8 mouse cellular contexts compared by ENCODE assay signal in the genomic region with DNA sequence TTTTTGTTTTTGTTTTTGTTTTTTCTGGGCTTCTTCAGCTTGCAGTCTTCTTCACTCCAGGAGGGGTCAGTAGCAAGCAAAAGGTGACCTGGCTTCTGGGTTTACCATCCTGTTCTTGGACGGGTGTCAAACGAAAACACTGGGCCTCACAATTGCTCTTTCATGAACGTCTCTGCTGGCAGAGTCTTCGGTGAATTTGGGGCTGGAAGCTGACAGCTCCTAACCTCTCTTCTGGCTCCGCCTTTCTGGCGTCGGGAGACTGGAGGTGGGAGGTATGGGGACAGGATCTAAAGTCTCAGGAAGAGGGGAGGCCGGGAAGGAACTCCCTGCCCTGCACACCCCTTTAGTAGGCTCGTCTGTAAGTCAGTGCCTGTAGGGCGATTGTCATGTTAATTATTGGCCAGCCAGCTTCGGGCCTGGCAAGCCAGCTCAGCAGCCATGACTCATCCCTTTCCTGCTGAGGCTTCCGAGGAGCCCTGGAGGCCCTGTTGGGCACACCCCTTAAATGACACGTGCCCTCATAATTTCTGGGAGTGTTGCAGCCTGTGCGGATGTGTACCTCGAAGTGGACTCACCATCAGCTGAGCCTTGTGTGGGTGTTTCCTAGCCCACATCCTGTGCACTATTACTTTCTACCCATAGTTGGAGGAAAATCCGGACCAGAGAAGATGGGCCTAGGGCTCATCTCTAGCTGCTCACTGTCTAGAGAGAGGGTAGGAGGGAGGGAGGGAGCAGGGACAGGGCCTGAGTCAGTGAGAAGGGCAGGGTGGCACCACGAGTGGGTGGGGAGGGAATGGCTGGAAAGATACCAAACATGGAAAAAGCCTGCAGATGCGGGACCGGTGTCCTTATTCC.
DNase-seq lines count a peak whose midpoint lies in the region; ATAC-seq and TF ChIP-seq lines count a peak whose summit lies in the region.

No protein-coding gene starts in this region.

- no peaks in the 10 kb centered on the region for H3K27me3 ChIP-seq in hindbrain, embryonic 15.5 days
- no peaks in the 10 kb centered on the region for H3K27me3 ChIP-seq in stomach, embryonic 15.5 days (replicated peaks)

- H3K4me3 ChIP-seq in gastrocnemius, adult 2 months, result peak overlapping the region; percentile 65
- no peak overlapping the region for H3K4me3 ChIP-seq in hindbrain, embryonic 15.5 days
- H3K4me3 ChIP-seq in stomach, embryonic 15.5 days (replicated peaks), result no peak overlapping the region

- H3K9ac ChIP-seq in hindbrain, embryonic 15.5 days, result no peak overlapping the region
- no peak overlapping the region for H3K9ac ChIP-seq in stomach, embryonic 15.5 days

- peak overlapping the region; percentile 81 for H3K27ac ChIP-seq in gastrocnemius, adult 2 months
- H3K27ac ChIP-seq in hindbrain, embryonic 15.5 days (replicated peaks), result peak overlapping the region; percentile 16; the same call in 1 of the 2 replicates
- H3K27ac ChIP-seq in stomach, embryonic 15.5 days, result peak overlapping the region; percentile 71

- peak; percentile 33 for DNase-seq in thymus, postnatal 0 days (ENCODE audit: low spot score)
- no peak for DNase-seq in thymus, postnatal 36 days
- DNase-seq in cerebellum, postnatal 10 days, result peak; percentile 73 to 76
- peak; percentile 77 for DNase-seq in gastrocnemius, adult 2 months
- peak; percentile 21 to 39 for DNase-seq in left cerebral cortex, postnatal 25 days (ENCODE audit: low spot score in 2 of 2)

- no peaks in the 10 kb centered on the region for H3K9me3 ChIP-seq in hindbrain, embryonic 15.5 days
- no peaks in the 10 kb centered on the region for H3K9me3 ChIP-seq in stomach, embryonic 15.5 days

- 13% methylated on average over 19 of the region's 19 CpGs for WGBS in hindbrain, embryonic 15.5 days
- 19% methylated on average over 19 of the region's 19 CpGs for WGBS in stomach, embryonic 15.5 days

- TF ChIP-seq CTCF in gastrocnemius, adult 2 months (IDR thresholded peaks at IDR 0.05), result peak; percentile 60

- no peaks in the 10 kb centered on the region for H3K36me3 ChIP-seq in hindbrain, embryonic 15.5 days
- H3K36me3 ChIP-seq in stomach, embryonic 15.5 days, result no peaks in the 10 kb centered on the region

- 0 out of 2 replicates have a peak, but pooled peaks cover 3% of the 10 kb centered on the region for H3K4me1 ChIP-seq in hindbrain, embryonic 15.5 days (replicated peaks)
- peaks cover 9% of the 10 kb centered on the region; the same call in 1 of the 2 replicates for H3K4me1 ChIP-seq in stomach, embryonic 15.5 days

- peak overlapping the region; percentile 29; the same call in 1 of the 2 replicates for H3K4me2 ChIP-seq in hindbrain, embryonic 15.5 days
- H3K4me2 ChIP-seq in stomach, embryonic 15.5 days, result peak overlapping the region; percentile 46

- intact Hi-C loops in gastrocnemius, adult 2 months (cut with DNase I), result loop anchor here (5.0 kb wide), 2 partner anchors 65 to 160 kb away; partner anchors contain the start of gene Sertad2
- intact Hi-C loops in left cerebral cortex, postnatal 25 days (cut with DNase I), result no loop called here

- peak; percentile 88 for ATAC-seq in hindbrain, embryonic 15.5 days (ENCODE audit: low FRiP score, low read depth)
- ATAC-seq in megakaryocyte progenitor cell, adult 5-6 weeks (replicated peaks; ENCODE audit: poor library complexity), result peak; percentile 92
- ATAC-seq in stomach, embryonic 15.5 days (ENCODE audit: insufficient read depth, low FRiP score, low read depth), result peak; percentile 87

Comparison
In these comparisons a context has a peak if more than half of its experiments do, and no peak if none do; other contexts are left out.
1. DNase-seq: peak in thymus, postnatal 0 days (single experiment), cerebellum, postnatal 10 days (2 of 2), gastrocnemius, adult 2 months (single experiment) and left cerebral cortex, postnatal 25 days (2 of 2); none in thymus, postnatal 36 days (0 of 2).
2. H3K27ac ChIP-seq: peak in every context shown above with its lines; median percentile 81 in gastrocnemius, adult 2 months; 71 in stomach, embryonic 15.5 days; 16 in hindbrain, embryonic 15.5 days.
3. Peak in every context shown above with its lines, with median percentiles within 50 percentile points of each other: ATAC-seq.